ENCODE assay signal across 9 mouse cellular contexts in the genomic region with DNA sequence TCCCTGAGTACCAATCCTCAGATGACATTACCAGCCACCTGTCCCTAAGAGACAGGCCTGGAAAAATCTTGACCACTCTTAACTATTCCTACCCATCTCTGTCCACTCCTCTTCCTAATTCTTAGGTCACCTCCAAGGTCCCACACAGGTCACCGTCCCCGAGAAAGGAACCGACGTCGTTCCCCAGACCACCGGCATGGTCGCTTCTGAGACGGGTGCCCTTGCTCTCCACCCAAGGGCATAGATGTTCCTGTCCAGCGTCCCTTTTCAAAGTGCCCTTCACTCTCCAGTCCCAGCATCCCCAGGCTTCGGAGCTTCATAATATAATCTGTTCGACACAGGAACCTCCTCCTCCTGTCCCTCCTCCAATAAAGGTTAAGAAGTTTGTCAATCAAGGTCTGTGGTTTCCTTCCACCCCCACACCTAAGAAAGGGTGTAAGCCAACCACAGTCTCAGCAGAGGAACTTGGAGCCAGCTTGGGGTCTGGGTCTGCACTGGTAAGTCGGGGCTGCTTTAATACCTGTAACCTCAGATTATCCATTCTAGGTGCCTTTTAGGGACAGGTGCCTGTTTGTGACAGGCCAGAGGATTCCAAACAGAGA. TPM values are rescaled to one million over a fixed set of nuclear protein-coding genes. Genes with fewer than 3 reads are reported as not detected.
DNase-seq lines count a peak whose midpoint lies in the region; ATAC-seq and TF ChIP-seq lines count a peak whose summit lies in the region.
"Had no signal": no experiment of that assay in that cellular context is flagged by ENCODE, and none has a peak within 500 bp of the region (broad histone marks: within the 10 kb centered on the region; RNA-seq: fewer than 3 reads in every experiment).

A gene (plus strand): TSS at position 458 of the 602 bp plus-strand sequence.

- no peaks in the 10 kb centered on the region for H3K9me3 ChIP-seq in heart, embryonic 13.5 days
- no peaks in the 10 kb centered on the region for H3K9me3 ChIP-seq in limb, embryonic 13.5 days
- H3K9me3 ChIP-seq: hindbrain, embryonic 15.5 days had no signal

- H3K27me3 ChIP-seq in heart, embryonic 13.5 days (replicated peaks) = no peaks in the 10 kb centered on the region
- H3K27me3 ChIP-seq in thymus, adult 2 months (ENCODE audit: control insufficient read depth, insufficient read depth, low read length) = no peaks in the 10 kb centered on the region
- H3K27me3 ChIP-seq in limb, embryonic 13.5 days = no peaks in the 10 kb centered on the region
- H3K27me3 ChIP-seq: hindbrain, embryonic 15.5 days had no signal

- ATAC-seq in heart, embryonic 13.5 days (ENCODE audit: extremely low read depth, insufficient number of reproducible peaks, low FRiP score, low TSS enrichment) = no peak
- no peak for ATAC-seq in limb, embryonic 13.5 days (ENCODE audit: low FRiP score, low read depth)

- no peak within 1 kb of the TSS for H3K4me3 ChIP-seq in heart, embryonic 13.5 days
- no peak within 1 kb of the TSS for H3K4me3 ChIP-seq in thymus, adult 2 months (ENCODE audit: control insufficient read depth, insufficient read depth, low read length)
- H3K4me3 ChIP-seq in limb, embryonic 13.5 days = peak within 1 kb of the TSS; percentile 74; the same call in 1 of the 2 replicates

- H3K4me1 ChIP-seq in heart, embryonic 13.5 days = peaks cover 15% of the 10 kb centered on the region
- H3K4me1 ChIP-seq in thymus, adult 2 months (replicated peaks; ENCODE audit: control insufficient read depth, insufficient read depth, low read length) = peaks cover 18% of the 10 kb centered on the region
- peaks cover 19% of the 10 kb centered on the region for H3K4me1 ChIP-seq in limb, embryonic 13.5 days

- H3K9ac ChIP-seq in heart, embryonic 13.5 days = peak within 1 kb of the TSS; percentile 96
- H3K9ac ChIP-seq in limb, embryonic 13.5 days = no peak within 1 kb of the TSS

- TF ChIP-seq POLR2A in thymus, adult 2 months (IDR thresholded peaks at IDR 0.05; ENCODE audit: control insufficient read depth, extremely low read depth, insufficient read depth, low read length, poor library complexity) = no peak

- no peak within 1 kb of the TSS for H3K27ac ChIP-seq in heart, embryonic 13.5 days (replicated peaks)
- H3K27ac ChIP-seq in thymus, adult 2 months (ENCODE audit: control insufficient read depth, insufficient read depth, low read length) = peak within 1 kb of the TSS; percentile 22
- H3K27ac ChIP-seq in limb, embryonic 13.5 days = no peak within 1 kb of the TSS; the same call in 1 of the 2 replicates

- peak within 1 kb of the TSS; percentile 85 for H3K4me2 ChIP-seq in heart, embryonic 13.5 days
- peak within 1 kb of the TSS; percentile 82 for H3K4me2 ChIP-seq in limb, embryonic 13.5 days (replicated peaks)

- no peak for TF ChIP-seq CTCF in thymus, adult 2 months (IDR thresholded peaks at IDR 0.05; ENCODE audit: borderline replicate concordance, control insufficient read depth, extremely low read depth, insufficient read depth, low read length, poor library complexity)

- H3K36me3 ChIP-seq in heart, embryonic 13.5 days = peaks cover 64% of the 10 kb centered on the region
- H3K36me3 ChIP-seq in thymus, adult 2 months (ENCODE audit: control insufficient read depth, insufficient read depth, low read length) = peaks cover 17% of the 10 kb centered on the region
- peaks cover 48% of the 10 kb centered on the region for H3K36me3 ChIP-seq in limb, embryonic 13.5 days

- DNase-seq in heart, postnatal 4 days = no peak
- DNase-seq in thymus, adult 2 months = no peak
- DNase-seq in thymus, postnatal 0 days (ENCODE audit: low spot score) = no peak
- no peak for DNase-seq in layer of hippocampus, adult 18-20 months (ENCODE audit: low spot score in 2 of 2)
- DNase-seq in ovary, postnatal 14 days (ENCODE audit: low spot score) = no peak
- no peak for DNase-seq in adrenal gland, postnatal 36 days

- 87% methylated on average over 12 of the region's 12 CpGs for WGBS in heart, embryonic 13.5 days
- WGBS in thymus, adult 2 months = 93% methylated on average over 12 of the region's 12 CpGs
- WGBS in limb, embryonic 13.5 days = 96% methylated on average over 12 of the region's 12 CpGs

RNA-seq across cellular contexts. Expression of the gene that starts here (rescaled TPM):
- 3.5 and 3.6 TPM in 2 replicates for polyA plus RNA-seq in heart, embryonic 13.5 days (2015; fragmentation: Nextera tagmentation; extraction: Ambion mirVana)
- 1 to 10 TPM; 1.1 to 1.2 TPM for total RNA-seq in heart, postnatal 4 days (2021)
- 26.1 and 31.7 TPM in 2 replicates for polyA plus RNA-seq in thymus, adult 2 months (2012; rRNA removed)
- 4.0 and 7.8 TPM in 2 replicates for polyA plus RNA-seq in thymus, postnatal 0 days (2015; fragmentation: Nextera tagmentation; extraction: Ambion mirVana)
- 3.2 and 4.9 TPM in 2 replicates for polyA plus RNA-seq in limb, embryonic 13.5 days (2015; fragmentation: Nextera tagmentation; extraction: Ambion mirVana)
- 1 to 10 TPM; 4.9 to 6.4 TPM for total RNA-seq in layer of hippocampus, adult 18-20 months (2021)
- 1 to 10 TPM; 2.0 to 3.2 TPM for total RNA-seq in adrenal gland, postnatal 36 days (2021)
